Mouse (Mus musculus) ZHBTc4 (cell line): ENCODE measurements around the gene Fbxo7.

Experiments used
- DNase-seq: peaks from one replicate; pipeline ENCODE4 v3.0.0-alpha.2; 2011; ENCODE audit warnings: low read depth, low spot score

Fbxo7 gene

DNA sequence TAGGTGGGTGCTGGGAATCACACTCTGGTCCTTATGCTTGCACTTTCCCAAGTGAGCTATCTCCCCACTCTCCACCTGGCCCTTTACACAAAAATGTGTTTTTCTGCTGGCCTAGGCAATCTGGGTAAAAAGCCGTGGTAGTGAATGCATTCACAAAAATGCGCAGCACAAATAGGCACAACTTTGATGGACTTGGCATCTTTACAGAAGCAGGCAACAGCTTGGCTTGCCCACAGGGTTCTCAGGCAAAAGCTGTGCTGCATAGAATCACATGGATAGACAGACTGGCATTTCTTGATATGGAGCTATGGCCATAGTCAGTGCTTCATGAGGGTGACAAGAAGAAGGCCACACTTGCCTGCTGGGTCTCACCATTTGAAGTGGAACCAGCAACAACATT lies 57.0 kb downstream of the Fbxo7 start:
- no peak for DNase-seq

DNA sequence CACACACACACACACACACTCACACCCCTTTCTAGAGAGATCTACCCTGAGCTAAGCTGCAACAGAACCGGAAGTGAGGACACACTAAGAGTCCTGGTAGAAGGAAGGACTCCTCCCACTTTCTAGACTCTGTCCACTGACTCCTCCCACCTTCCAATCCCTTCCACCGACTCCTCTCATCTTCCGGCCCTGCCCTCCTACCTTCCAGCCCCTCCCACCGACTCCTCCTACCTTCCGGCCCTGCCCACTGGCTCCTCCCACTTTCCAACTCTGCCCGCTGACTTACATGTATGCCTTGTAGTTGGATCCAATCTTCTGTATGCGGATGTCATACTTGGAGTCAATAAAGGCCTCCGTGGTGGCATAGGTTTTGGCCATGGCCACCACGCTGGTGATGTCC lies 58.1 kb downstream of the Fbxo7 start:
- DNase-seq: peak; percentile 77

DNA sequence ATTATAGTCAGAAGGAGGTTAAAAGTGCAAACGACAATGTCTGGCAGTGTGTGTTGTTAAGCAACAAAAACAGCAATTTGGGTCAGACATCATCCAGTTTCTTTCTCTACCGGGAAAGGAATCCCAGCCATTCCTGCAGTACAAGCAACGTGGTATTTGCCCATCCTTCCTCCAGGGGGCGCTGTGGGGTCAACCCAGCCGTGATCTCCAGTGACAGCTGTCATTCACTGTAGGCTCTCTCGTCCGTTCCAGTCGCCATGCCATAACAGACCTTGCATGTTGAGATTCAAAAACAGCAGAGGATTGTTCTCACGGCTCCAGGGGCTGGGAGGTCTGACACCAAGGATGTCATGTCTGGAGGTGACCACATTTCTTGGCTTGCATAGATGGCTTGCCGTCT lies 70.1 kb downstream of the Fbxo7 start:
- peak; percentile 74 for DNase-seq

- DNase-seq: peak; percentile 31
These were observed 71.6 kb downstream of the Fbxo7 start for GRCm38 (mm10) chr10:86093109-86094035.

- no peak for DNase-seq
These were observed 76.6 kb downstream of the Fbxo7 start for GRCm38 (mm10) chr10:86098363-86098762.

DNA sequence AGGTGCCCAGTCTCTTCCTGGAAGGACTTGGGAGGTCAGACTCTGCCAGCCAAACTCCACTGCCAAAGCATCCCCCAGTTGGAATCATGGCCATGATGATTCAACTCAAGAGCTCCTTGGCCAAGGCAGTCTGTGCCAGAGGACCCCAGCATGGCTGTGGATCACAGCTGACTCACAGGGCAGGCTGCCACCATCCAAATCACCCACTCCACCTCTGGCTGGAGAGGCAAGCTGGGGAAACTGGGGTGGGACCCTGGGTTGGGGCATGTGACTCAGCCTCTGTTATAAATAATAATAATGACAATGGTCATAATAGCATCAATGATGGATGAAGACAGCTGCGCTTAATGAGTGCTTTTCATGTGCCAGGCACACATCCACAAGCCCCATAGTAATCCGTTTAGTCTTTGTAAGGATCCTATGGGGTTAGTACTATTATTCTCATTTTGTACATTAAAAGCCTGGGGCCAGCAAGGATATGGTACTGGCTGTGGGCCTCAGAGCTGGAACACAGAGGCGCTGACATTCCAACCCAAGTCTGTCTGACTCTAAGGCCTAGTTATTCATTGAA lies 78.6 kb downstream of the Fbxo7 start:
- peak; percentile 26 for DNase-seq
